Mouse (Mus musculus) stomach, embryonic 16.5 days (tissue): ENCODE measurements at regions not wholly inside any gene's neighbourhood (a gene's known extent, or its start where the extent isn't known, plus 50 kb on each side); places are given as distances from the start of the nearest gene placed in this dataset.

ENCODE experiments used
- ATAC-seq: fragments of 200-750 bp; cut with Nextera tagmentation; 2 replicates; pipeline ENCODE4 v1.8.0; 2017; ENCODE audit warnings: moderate number of reproducible peaks, moderate TSS enrichment; ENCODE audit not compliant: insufficient read depth, low FRiP score
- H3K27ac ChIP-seq: fragments of 300-500 bp; sonication (generic); 2 replicates; pipeline ENCODE4 v1.5.1; 2014; ENCODE audit warnings: low read length
- H3K27me3 ChIP-seq: fragments of 300-500 bp; sonication (generic); 2 replicates; pipeline ENCODE4 v1.6.1; 2014; ENCODE audit warnings: low read length, control low read depth, mixed read lengths; ENCODE audit not compliant: control insufficient read depth, insufficient read depth
- H3K36me3 ChIP-seq: fragments of 300-500 bp; sonication (generic); 2 replicates; pipeline ENCODE4 v1.6.1; 2014; ENCODE audit warnings: low read length; ENCODE audit not compliant: control insufficient read depth, insufficient read depth
- H3K4me1 ChIP-seq: fragments of 300-500 bp; sonication (generic); 2 replicates; pipeline ENCODE4 v1.6.1; 2014; ENCODE audit warnings: low read length, control low read depth, mixed read lengths; ENCODE audit not compliant: control insufficient read depth, insufficient read depth
- H3K4me2 ChIP-seq: fragments of 300-500 bp; sonication (generic); 2 replicates; pipeline ENCODE4 v1.6.1; 2014; ENCODE audit warnings: low read depth, low read length, mixed read lengths
- H3K4me3 ChIP-seq: fragments of 300-500 bp; sonication (generic); replicated peaks from 2 replicates; pipeline ENCODE4 v1.5.1; 2014; ENCODE audit warnings: mild to moderate bottlenecking, low read length
- H3K9ac ChIP-seq: fragments of 300-500 bp; sonication (generic); 2 replicates; pipeline ENCODE4 v1.6.1; 2014; ENCODE audit warnings: low read length
- H3K9me3 ChIP-seq: fragments of 300-500 bp; sonication (generic); replicated peaks from 2 replicates; pipeline ENCODE4 v1.6.1; 2016; ENCODE audit warnings: low read length, control low read depth; ENCODE audit not compliant: control insufficient read depth
- WGBS: fragments of 180-500 bp; shearing (Covaris S2); extraction: QIAGEN DNeasy Blood & Tissue Kit; methylation state at CpG from one replicate; pipeline ENCODE4 v1.1.7; 2014; 5-methylcytosine and 5-hydroxymethylcytosine counted together

DNA sequence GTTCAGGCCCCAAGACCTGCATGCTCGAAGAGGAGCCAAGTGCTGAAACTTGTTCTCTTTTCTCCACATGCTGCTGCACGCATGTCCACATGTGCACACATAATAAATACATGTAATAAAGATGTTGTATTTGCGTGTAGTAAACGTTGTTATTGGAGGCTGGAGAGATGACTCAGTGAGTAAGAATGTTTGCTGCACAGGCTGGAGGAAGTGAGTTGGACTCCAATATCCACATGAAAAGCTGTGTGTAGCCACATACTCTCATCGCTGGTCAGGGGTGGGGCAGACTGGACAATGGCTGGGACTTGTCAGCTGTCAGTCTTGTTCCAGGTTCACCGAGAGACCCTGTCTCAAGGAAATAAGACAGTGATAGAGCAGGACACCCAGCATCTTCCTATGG is 147.8 kb downstream of the Mtx2 start:
- ATAC-seq, result no peak
- WGBS, result 72% methylated on average over 6 of the region's 6 CpGs
- H3K9ac ChIP-seq, result no peak overlapping the region
- no peaks in the 10 kb centered on the region for H3K9me3 ChIP-seq
- no peaks in the 10 kb centered on the region for H3K27me3 ChIP-seq
- no peaks in the 10 kb centered on the region for H3K4me1 ChIP-seq
- no peak overlapping the region for H3K27ac ChIP-seq
- no peaks in the 10 kb centered on the region for H3K36me3 ChIP-seq
- H3K4me3 ChIP-seq, result no peak overlapping the region
- no peak overlapping the region for H3K4me2 ChIP-seq

GRCm38 (mm10) chr2:74974595-74975325 is 149.2 kb downstream of the Mtx2 start:
- Histone ChIP-seq H3K4me2 (no peak overlapping the region), H3K4me1 (no peaks in the 10 kb centered on the region), H3K27me3 (no peaks in the 10 kb centered on the region), H3K4me3 (no peak overlapping the region), H3K36me3 (no peaks in the 10 kb centered on the region), H3K9me3 (no peaks in the 10 kb centered on the region), H3K27ac (no peak overlapping the region), H3K9ac (no peak overlapping the region)
- no peak for ATAC-seq
- WGBS, result 60% methylated on average over 16 of the region's 16 CpGs

DNA sequence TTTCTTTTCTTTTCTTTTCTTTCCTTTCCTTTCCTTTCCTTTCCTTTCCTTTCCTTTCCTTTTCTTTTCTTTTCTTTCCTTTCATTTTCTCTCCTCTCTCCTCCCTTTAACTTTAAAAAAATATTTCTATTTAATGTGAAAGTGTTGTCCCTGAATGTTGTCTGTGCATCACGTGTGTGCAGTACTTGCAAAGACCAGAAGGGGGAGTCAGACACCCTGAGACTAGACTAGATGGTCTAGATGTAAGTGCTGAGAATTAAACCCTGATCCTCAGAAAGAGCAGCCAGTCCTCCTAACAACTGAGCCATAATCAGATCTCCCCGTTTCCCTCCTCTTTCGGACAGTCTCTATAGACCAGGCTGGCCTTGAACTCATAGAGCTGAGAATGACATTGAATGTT is 151.7 kb downstream of the Mtx2 start:
- Histone ChIP-seq H3K27ac (no peak overlapping the region), H3K4me3 (no peak overlapping the region), H3K4me1 (no peaks in the 10 kb centered on the region), H3K4me2 (no peak overlapping the region), H3K27me3 (no peaks in the 10 kb centered on the region), H3K9me3 (no peaks in the 10 kb centered on the region), H3K36me3 (no peaks in the 10 kb centered on the region), H3K9ac (no peak overlapping the region)
- WGBS, result 93% methylated on average over 3 of the region's 3 CpGs
- ATAC-seq, result no peak

- H3K9ac ChIP-seq, result no peak overlapping the region
- H3K36me3 ChIP-seq, result no peaks in the 10 kb centered on the region
- no peak for ATAC-seq
- 85% methylated on average over 1 of the region's 1 CpGs for WGBS
- H3K4me3 ChIP-seq, result no peak overlapping the region
- H3K27ac ChIP-seq, result no peak overlapping the region
- no peaks in the 10 kb centered on the region for H3K4me1 ChIP-seq
- no peaks in the 10 kb centered on the region for H3K27me3 ChIP-seq
- H3K9me3 ChIP-seq, result no peaks in the 10 kb centered on the region
- no peak overlapping the region for H3K4me2 ChIP-seq
Observed at GRCm38 (mm10) chr2:74977828-74978227, 152.2 kb downstream of the Mtx2 start.

DNA sequence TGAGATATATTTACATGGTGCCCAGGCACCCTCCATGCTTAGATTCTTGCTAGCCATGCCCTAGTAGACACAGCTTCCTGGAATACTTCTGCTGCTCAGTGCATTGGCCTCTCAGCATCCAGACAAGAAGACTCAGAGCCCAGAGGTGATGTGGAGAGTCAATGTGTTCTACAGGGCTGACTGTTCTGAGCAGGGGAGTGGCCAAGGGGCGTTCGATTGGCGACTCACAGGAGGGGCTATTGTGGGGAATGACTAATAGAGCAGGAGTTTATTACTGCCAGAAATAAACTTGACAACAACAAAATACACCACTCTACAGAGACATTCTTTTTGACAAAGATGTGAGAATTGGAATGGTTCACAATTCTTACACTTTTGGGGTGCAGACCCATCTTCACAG is 156.3 kb downstream of the Mtx2 start:
- no peak overlapping the region for H3K9ac ChIP-seq
- no peaks in the 10 kb centered on the region for H3K9me3 ChIP-seq
- no peak for ATAC-seq
- 76% methylated on average over 3 of the region's 3 CpGs for WGBS
- no peaks in the 10 kb centered on the region for H3K27me3 ChIP-seq
- H3K36me3 ChIP-seq, result no peaks in the 10 kb centered on the region
- H3K27ac ChIP-seq, result no peak overlapping the region
- no peaks in the 10 kb centered on the region for H3K4me1 ChIP-seq
- H3K4me2 ChIP-seq, result no peak overlapping the region
- H3K4me3 ChIP-seq, result no peak overlapping the region

- Histone ChIP-seq H3K4me1 (no peaks in the 10 kb centered on the region), H3K36me3 (no peaks in the 10 kb centered on the region), H3K4me2 (no peak overlapping the region), H3K4me3 (no peak overlapping the region), H3K27me3 (no peaks in the 10 kb centered on the region), H3K27ac (no peak overlapping the region), H3K9me3 (no peaks in the 10 kb centered on the region), H3K9ac (no peak overlapping the region)
- no peak for ATAC-seq
- 66% methylated on average over 3 of the region's 3 CpGs for WGBS
Observed at GRCm38 (mm10) chr2:74993802-74994201, 168.2 kb downstream of the Mtx2 start.

DNA sequence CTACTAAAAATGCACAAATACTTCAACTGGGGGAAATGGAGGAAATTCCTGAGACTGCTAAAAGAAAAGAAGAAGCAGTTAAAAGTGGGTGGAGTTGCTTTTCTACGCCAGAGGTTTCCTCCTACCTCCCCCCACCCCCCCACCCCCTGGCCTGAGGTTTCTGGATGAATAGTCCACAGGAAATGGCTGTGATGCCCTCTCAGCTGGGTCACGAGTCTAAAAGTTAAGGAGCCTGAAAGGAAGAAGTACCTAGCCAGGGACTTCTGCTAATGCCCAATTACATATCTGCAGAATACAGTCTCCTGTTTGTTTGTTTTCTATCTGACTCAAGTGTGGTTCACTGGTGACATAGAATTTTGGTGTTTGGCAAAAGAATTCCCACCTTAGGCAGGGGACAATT is 169.4 kb downstream of the Mtx2 start:
- ATAC-seq, result no peak
- H3K36me3 ChIP-seq, result no peaks in the 10 kb centered on the region
- no peak overlapping the region for H3K27ac ChIP-seq
- no peaks in the 10 kb centered on the region for H3K9me3 ChIP-seq
- H3K4me1 ChIP-seq, result peaks cover 3% of the 10 kb centered on the region; the same call in 1 of the 2 replicates
- 25% methylated on average over 2 of the region's 2 CpGs for WGBS
- H3K4me2 ChIP-seq, result no peak overlapping the region
- H3K9ac ChIP-seq, result no peak overlapping the region
- H3K27me3 ChIP-seq, result no peaks in the 10 kb centered on the region
- no peak overlapping the region for H3K4me3 ChIP-seq

- Histone ChIP-seq H3K27me3 (no peaks in the 10 kb centered on the region), H3K36me3 (no peaks in the 10 kb centered on the region), H3K4me3 (no peak overlapping the region), H3K27ac (no peak overlapping the region), H3K4me2 (no peak overlapping the region), H3K9ac (no peak overlapping the region), H3K9me3 (no peaks in the 10 kb centered on the region), H3K4me1 (peaks cover 3% of the 10 kb centered on the region; the same call in 1 of the 2 replicates)
- ATAC-seq, result no peak
- WGBS, result 90% methylated on average over 1 of the region's 1 CpGs
Observed at GRCm38 (mm10) chr2:74997736-74998135, 172.1 kb downstream of the Mtx2 start.

- 34% methylated on average over 10 of the region's 10 CpGs for WGBS
- H3K4me2 ChIP-seq, result peak overlapping the region; percentile 22; the same call in 1 of the 2 replicates
- no peak overlapping the region for H3K4me3 ChIP-seq
Observed at GRCm38 (mm10) chr2:75000368-75000796, 174.8 kb downstream of the Mtx2 start.

More at GRCm38 (mm10) chr2:75000368-75000796, 174.8 kb downstream of the Mtx2 start:
- Histone ChIP-seq H3K36me3 (no peaks in the 10 kb centered on the region), H3K9me3 (no peaks in the 10 kb centered on the region), H3K9ac (0 out of 2 replicates have a peak overlapping the region, but pooled peaks have one; percentile 3), H3K27ac (peak overlapping the region; percentile 36; the same call in 1 of the 2 replicates), H3K4me1 (peaks cover 3% of the 10 kb centered on the region; the same call in 1 of the 2 replicates), H3K27me3 (peaks cover 7% of the 10 kb centered on the region; the same call in 1 of the 2 replicates)
- peak; percentile 82 for ATAC-seq
